Mouse (Mus musculus) hematopoietic stem cell, adult 5-6 weeks (primary cell): ENCODE measurements around the gene Cep170b. TPM values are rescaled to one million over a fixed set of nuclear protein-coding genes. Genes with fewer than 3 reads are reported as not detected.

ENCODE experiments used
- ATAC-seq, 2 experiments: fragments of 125-278 bp in 1 of 2; replicated peaks in 1 of 2; 2 replicates each; pipeline ENCODE4 v1.8.0; 2016 to 2017; ENCODE audit warnings: inconsistent platforms in 2 of 2, mild to moderate bottlenecking in 2 of 2, moderate number of reproducible peaks in 2 of 2, low read depth in 1 of 2, moderate TSS enrichment in 1 of 2; ENCODE audit not compliant: low FRiP score in 2 of 2, poor library complexity in 2 of 2, severe bottlenecking in 2 of 2, insufficient read depth in 1 of 2, low TSS enrichment in 1 of 2
- total RNA-seq: library from RNA; stranded (forward); fragments of 172-1452, 232-1000 nt; gene quantifications from 2 replicates; pipeline ENCODE4 v1.2.3, GENCODE M21; 2017

The Cep170b gene
- total RNA-seq, 1 experiment from 2014 or later: 7.4 TPM

DNA sequence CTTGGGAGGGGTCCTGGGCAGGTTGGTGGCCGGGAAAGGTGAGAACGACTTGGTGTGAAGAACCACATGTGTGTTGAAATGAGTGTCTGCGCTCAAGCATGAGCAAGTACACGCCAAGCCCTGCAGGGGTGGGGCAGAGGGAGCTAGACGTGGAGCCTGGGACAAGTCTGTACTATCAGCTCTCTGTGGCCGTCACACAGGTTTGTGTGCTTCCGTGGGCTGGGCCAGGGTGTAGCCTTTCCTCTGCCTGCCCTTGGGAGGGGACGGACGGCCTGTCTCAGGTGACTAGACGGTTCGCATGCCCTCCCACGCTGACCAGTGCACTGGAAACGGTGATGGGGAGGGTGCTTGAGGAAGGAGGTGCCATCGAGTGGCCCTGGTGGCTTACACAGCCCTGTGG lies 10.6 kb downstream of the Cep170b start:
- no peak for ATAC-seq

- no peak for ATAC-seq
Measured at GRCm38 (mm10) chr12:112732591-112732990, 12.3 kb downstream of the Cep170b start.

DNA sequence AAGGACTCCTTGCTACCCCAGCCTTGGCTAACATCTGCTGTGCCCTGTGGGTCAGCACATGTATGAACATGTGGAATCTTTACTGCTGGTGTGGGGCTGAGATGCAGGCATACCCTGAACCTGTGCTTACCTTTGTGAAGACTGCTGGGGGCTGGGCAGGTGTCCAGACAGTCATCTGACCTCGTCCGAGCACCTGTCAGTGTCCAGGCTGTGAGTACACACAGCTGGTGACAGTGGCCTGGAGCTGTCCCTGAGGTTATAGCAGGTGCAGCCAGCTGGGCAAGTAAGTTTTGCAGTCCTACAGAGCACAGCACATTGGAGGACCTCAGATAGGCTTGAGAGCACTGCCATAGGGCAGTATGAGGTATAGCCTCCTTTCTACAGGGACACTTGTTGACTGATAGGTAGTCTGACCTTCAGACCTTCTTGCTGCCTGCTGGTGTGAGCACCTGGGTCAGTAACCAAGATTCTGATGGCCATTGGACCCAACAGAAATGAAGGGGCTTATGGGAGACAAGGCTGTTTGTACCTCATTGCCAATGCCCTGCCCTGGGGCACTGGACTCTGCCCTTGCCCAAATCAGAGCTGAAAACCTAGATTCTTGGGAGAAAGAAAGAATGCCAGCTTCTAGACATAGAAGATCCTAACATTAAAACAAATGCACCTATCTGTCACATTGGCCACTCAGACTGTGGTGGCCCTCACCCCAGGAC lies 14.0 kb downstream of the Cep170b start:
- ATAC-seq: no peak

GRCm38 (mm10) chr12:112734881-112735655 lies 14.8 kb downstream of the Cep170b start:
- no peak for ATAC-seq

GRCm38 (mm10) chr12:112735896-112736635 lies 15.8 kb downstream of the Cep170b start:
- no peak for ATAC-seq

GRCm38 (mm10) chr12:112736636-112736925 lies 16.3 kb downstream of the Cep170b start:
- ATAC-seq: no peak

DNA sequence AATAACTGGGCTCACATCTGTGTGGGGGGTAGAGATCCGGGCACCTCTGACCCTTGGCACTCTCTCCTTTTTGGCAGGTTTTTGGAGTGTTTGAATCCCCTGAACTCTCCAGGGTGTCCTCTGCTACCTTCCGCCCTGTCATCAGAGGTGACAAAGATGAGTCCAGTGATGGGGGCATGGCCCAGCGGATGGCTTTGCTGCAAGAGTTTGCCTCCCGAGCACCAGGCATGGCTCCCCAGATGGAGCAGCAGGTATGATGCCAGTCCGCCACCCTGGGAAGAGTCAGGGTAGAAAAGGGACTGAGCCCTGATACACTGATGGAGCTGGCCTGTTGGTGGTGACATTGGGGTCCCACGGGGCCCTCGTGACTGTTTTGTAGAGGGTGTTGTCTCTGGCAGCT lies 16.8 kb downstream of the Cep170b start:
- no peak for ATAC-seq

DNA sequence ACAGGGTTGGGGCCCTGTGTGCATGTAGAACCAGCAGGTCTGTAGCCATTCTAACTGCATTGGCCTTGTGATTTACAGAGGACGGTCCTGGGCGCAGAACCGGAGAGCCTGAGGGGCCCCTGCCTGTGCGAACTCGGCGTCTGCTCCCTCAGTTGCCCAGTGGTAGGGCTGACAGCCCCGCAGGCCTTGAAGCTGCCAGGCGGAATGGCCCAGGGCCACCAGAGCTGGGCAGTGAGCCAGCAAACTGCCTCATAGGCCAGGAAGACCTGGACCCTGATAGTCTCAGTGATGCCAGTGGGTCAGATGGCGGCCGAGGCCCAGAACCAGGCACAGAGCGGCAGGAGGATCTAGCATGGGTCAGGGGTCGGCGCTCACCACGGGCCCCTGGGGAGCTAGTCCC lies 17.5 kb downstream of the Cep170b start:
- ATAC-seq: no peak

GRCm38 (mm10) chr12:112738281-112739022 lies 18.2 kb downstream of the Cep170b start:
- no peak for ATAC-seq

DNA sequence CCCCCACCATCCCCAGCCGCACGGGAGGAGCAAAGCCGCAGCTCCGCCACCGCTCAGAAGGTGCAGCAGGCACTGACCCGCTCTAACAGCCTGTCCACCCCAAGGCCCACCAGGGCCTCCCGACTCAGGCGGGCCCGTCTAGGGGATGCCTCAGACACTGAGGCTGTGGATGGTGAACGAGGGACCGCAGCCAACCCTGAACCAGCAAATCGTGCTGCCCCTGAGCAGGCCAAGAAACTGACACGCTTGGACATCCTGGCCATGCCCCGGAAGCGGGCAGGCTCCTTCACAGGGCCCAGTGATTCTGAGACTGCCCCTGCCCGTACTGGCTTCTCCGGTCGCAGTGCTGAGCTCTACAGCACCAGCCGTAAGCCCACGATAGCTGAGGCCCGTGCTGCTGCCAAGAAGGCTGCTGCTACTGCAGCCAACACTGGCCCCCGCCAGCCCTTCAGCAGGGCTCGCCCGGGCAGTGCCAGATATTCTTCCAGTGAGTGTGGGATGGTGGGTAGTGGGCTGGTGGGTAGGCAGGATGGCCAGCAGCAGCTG lies 18.8 kb downstream of the Cep170b start:
- ATAC-seq: no peak

DNA sequence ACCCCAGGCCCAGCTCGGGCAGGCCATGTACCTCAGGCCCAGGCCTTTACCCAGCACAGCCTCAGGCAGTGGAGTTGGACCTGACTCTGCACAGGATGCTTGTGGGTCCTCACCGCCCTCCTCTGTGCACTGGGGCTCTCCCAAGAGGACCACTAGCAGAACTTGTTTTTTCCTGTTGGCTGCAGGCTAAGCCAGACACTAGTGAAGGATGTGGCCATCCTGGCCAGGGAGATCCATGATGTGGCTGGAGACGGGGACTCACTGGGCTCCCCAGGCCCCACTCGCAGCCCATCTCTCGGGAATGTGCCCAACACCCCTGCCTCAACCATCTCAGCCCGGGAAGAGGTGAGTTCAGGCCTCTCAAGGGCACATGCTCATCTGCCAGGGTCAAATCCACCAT lies 22.5 kb downstream of the Cep170b start:
- ATAC-seq: no peak

- peak; percentile 74 to 76 for ATAC-seq
Measured at GRCm38 (mm10) chr12:112743168-112743975, 23.1 kb downstream of the Cep170b start.

- no peak for ATAC-seq
Measured at GRCm38 (mm10) chr12:112744211-112744610, 24.0 kb downstream of the Cep170b start.

DNA sequence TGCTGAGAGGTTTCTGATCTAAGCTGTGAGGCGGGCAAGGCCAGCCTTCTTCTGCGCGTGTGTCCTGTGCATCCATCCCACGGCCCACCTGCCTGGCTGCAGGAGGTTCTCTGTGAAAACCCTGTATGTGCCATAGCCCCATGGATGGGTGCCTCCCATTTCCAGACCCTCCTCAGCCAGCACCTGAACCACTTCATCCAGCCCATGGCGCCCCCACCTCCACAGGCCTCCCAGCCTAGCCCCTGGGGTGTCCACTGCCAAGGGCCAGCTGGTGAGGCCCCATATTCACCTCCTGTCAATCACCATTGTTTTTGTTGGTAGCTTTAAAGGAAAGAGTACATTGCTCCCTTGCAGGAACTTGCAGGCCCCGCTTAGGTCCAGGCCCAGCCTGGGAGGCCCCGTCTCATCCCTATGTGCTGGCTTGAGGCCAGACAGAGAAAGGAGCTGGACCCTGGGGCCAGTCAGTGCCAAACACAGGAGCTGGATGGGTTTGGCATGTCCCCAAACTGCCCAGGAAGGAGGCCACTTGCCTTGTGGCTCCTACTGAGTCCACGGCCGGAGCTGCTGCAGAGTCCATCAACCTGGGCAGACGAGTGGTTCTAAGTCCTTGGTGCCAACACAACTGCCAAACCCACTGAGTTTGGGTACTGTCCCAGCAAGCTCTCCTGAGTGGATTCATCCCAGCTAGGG lies 24.8 kb downstream of the Cep170b start:
- no peak for ATAC-seq

GRCm38 (mm10) chr12:112745716-112746115 lies 25.5 kb downstream of the Cep170b start:
- no peak for ATAC-seq

- ATAC-seq: no peak
Measured at GRCm38 (mm10) chr12:112746461-112746807, 26.2 kb downstream of the Cep170b start.
